Mouse (Mus musculus) kidney, adult 2 months (tissue): ENCODE data around the gene Ptprm. TPM values are rescaled to one million over a fixed set of nuclear protein-coding genes. Genes with fewer than 3 reads are reported as not detected.

Experiments used
- DNase-seq: peaks from one replicate; pipeline ENCODE4 v3.0.0; 2021
- H3K27ac ChIP-seq: fragments of 200-500 bp; 2 replicates; pipeline ENCODE4 v1.5.1; 2012; ENCODE audit warnings: low read depth, low read length, control low read depth, inconsistent platforms; ENCODE audit not compliant: insufficient read depth
- H3K27me3 ChIP-seq: fragments of 200-500 bp; replicated peaks from 2 replicates; pipeline ENCODE4 v1.6.1; 2012; ENCODE audit warnings: mild to moderate bottlenecking, moderate library complexity, low read length, inconsistent platforms; ENCODE audit not compliant: control insufficient read depth, insufficient read depth
- H3K36me3 ChIP-seq: fragments of 200-500 bp; 2 replicates; pipeline ENCODE4 v1.6.1; 2012; ENCODE audit warnings: mild to moderate bottlenecking, moderate library complexity, low read length, inconsistent platforms; ENCODE audit not compliant: control insufficient read depth, insufficient read depth
- H3K4me1 ChIP-seq: fragments of 200-500 bp; 2 replicates; pipeline ENCODE4 v1.6.1; 2011; ENCODE audit warnings: low read length; ENCODE audit not compliant: control insufficient read depth, insufficient read depth
- H3K4me3 ChIP-seq: fragments of 200-500 bp; 2 replicates; pipeline ENCODE4 v1.5.1; 2011; ENCODE audit warnings: mild to moderate bottlenecking, low read depth, low read length, control low read depth; ENCODE audit not compliant: insufficient read depth
- CTCF ChIP-seq: fragments of 200-500 bp; conservative IDR thresholded peaks from 2 replicates; pipeline ENCODE4 v1.5.1; 2011; ENCODE audit warnings: low read depth, mild to moderate bottlenecking, control low read depth, low read length, moderate library complexity, mixed read lengths; ENCODE audit not compliant: insufficient read depth, insufficient read length
- POLR2A ChIP-seq: fragments of 200-500 bp; IDR thresholded peaks from one replicate; pipeline ENCODE4 v1.6.1; 2011; ENCODE audit warnings: low read depth, low read length, control low read depth
- WGBS: fragments of 180-500 bp; shearing (Covaris S2); methylation state at CpG from one replicate; pipeline ENCODE4 v1.1.7; 2018; 5-methylcytosine and 5-hydroxymethylcytosine counted together
- polyA plus RNA-seq: library from polyadenylated mRNA; depleted of rRNA; stranded (reverse); fragments of >200 nt; gene quantifications from 2 replicates; pipeline ENCODE4 v1.2.3, GENCODE M21; 2012

The Ptprm gene
- polyA plus RNA-seq, 1 experiment, result 9.6 TPM

GRCm38 (mm10) chr17:67324499-67324832 lies 29.8 kb downstream of the Ptprm start:
- Histone ChIP-seq H3K4me1 (peaks cover 8% of the 10 kb centered on the region; the same call in 1 of the 2 replicates), H3K4me3 (no peak overlapping the region), H3K36me3 (no peaks in the 10 kb centered on the region), H3K27ac (no peak overlapping the region), H3K27me3 (no peaks in the 10 kb centered on the region)
- no peak for DNase-seq
- 42% methylated on average over 1 of the region's 1 CpGs for WGBS
- TF ChIP-seq CTCF (no peak), POLR2A (no peak)

DNA sequence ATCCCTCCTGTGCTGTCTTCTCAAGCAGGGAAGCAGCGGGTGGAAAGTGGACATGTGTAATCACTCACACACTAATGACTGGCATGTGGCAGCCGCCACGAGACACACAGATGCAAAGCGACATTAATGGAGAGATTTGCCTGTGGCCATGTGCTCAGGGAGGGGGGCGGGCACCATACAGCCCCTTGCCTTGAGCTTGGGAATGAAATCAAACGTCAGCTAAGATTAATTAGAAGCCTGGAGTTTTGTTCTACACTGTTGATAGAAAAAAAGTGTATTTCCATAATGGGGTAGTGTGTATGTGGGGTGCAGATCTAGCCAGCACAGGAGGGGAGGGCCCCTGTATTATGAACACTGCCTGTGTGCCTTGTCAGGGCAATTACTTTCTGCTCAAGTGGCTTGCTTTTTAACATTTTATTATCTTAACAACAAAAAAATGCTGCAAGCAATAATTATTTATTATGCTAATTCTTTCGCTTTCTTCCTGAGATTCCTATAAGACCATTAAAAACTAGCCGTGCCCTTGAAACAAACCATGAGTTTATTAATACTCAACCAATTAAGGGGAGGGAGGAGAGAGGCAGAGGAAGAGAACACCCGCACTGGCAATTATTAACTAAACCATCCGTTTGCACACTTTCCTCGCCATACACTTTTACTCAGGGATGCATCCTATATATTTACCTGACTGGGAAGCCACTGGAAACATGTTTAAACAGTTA lies 30.3 kb downstream of the Ptprm start:
- H3K4me1 ChIP-seq, result peaks cover 8% of the 10 kb centered on the region; the same call in 1 of the 2 replicates
- H3K27me3 ChIP-seq, result no peaks in the 10 kb centered on the region
- no peaks in the 10 kb centered on the region for H3K36me3 ChIP-seq
- H3K27ac ChIP-seq, result no peak overlapping the region
- WGBS, result 30% methylated on average over 11 of the region's 11 CpGs
- TF ChIP-seq POLR2A (no peak), CTCF (no peak)
- DNase-seq, result peak; percentile 54
- no peak overlapping the region for H3K4me3 ChIP-seq

GRCm38 (mm10) chr17:67314491-67315205 lies 39.6 kb downstream of the Ptprm start:
- no peak for DNase-seq
- Histone ChIP-seq H3K36me3 (no peaks in the 10 kb centered on the region), H3K4me3 (no peak overlapping the region), H3K4me1 (no peaks in the 10 kb centered on the region), H3K27me3 (no peaks in the 10 kb centered on the region), H3K27ac (no peak overlapping the region)
- TF ChIP-seq POLR2A, result no peak
- 58% methylated on average over 4 of the region's 4 CpGs for WGBS

GRCm38 (mm10) chr17:67308421-67308820 lies 45.8 kb downstream of the Ptprm start:
- Histone ChIP-seq H3K36me3 (no peaks in the 10 kb centered on the region), H3K4me1 (peaks cover 4% of the 10 kb centered on the region; the same call in 1 of the 2 replicates), H3K27me3 (no peaks in the 10 kb centered on the region), H3K27ac (no peak overlapping the region), H3K4me3 (no peak overlapping the region)
- TF ChIP-seq POLR2A, result no peak
- TF ChIP-seq CTCF, result no peak
- 83% methylated on average over 3 of the region's 3 CpGs for WGBS
- DNase-seq, result no peak

GRCm38 (mm10) chr17:67306066-67306845 lies 48.0 kb downstream of the Ptprm start:
- 81% methylated on average over 10 of the region's 10 CpGs for WGBS
- Histone ChIP-seq H3K36me3 (no peaks in the 10 kb centered on the region), H3K4me1 (peaks cover 4% of the 10 kb centered on the region; the same call in 1 of the 2 replicates), H3K4me3 (no peak overlapping the region), H3K27ac (no peak overlapping the region), H3K27me3 (no peaks in the 10 kb centered on the region)
- no peak for DNase-seq
- TF ChIP-seq POLR2A (no peak), CTCF (no peak)

DNA sequence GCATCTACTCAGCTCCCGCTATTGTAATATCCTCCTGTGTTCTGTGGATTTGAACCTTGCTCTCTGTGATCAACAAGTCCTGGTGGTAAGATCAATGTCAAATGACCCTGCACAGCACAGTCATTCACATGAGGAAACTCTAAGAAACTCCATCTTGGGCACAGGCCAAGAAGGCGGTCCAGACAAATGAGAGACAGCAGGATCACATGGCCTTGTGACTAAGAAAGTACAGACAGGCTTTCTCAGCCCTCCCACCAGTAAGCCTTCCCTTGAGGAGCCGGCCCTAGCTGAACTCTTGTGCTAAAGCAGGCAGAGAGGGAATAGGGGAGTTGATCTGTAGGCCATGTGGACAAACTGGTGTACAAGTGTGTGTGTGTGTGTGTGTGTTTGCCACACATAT lies 49.4 kb downstream of the Ptprm start:
- Histone ChIP-seq H3K36me3 (no peaks in the 10 kb centered on the region), H3K27me3 (no peaks in the 10 kb centered on the region), H3K4me3 (no peak overlapping the region), H3K27ac (no peak overlapping the region), H3K4me1 (peaks cover 4% of the 10 kb centered on the region; the same call in 1 of the 2 replicates)
- DNase-seq, result peak; percentile 76
- TF ChIP-seq POLR2A (no peak), CTCF (no peak)
- WGBS, result 49% methylated on average over 3 of the region's 3 CpGs
